Mouse (Mus musculus): Measurements from ENCODE around the gene Tmc3.

DNA sequence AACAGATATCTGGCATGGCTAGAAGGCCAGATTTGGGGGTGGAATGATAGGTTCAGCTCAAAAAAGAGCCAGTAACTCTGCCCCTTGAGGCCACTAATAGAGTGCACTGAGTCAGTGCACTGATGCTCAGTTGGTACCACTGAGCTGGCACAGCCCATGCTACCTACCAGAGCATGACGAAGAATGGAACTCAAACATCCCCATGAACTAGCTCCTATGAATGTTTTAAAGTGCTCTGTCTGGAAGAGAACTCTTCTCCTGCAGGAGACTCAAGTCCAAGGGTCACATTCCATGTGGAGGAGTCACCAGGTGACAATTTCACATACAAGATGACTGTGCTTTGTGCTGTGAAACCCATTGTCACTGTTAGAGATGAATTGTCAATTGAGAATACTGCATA, 34.0 kb downstream of the Tmc3 start:
- TF ChIP-seq POLR2A (IDR thresholded peaks at IDR 0.05; ENCODE audit: borderline replicate concordance, extremely low read depth, low read depth, low read length) (no peak), CTCF (IDR thresholded peaks at IDR 0.05; ENCODE audit: insufficient read depth, low read length) (no peak)

Data from lung, adult 2 months (tissue).